Mouse (Mus musculus) brain, embryonic 14.5 days (tissue): ENCODE results near the gene Stard10. TPM values are rescaled to one million over a fixed set of nuclear protein-coding genes. Genes with fewer than 3 reads are reported as not detected.

Source experiments
- DNase-seq: peaks from one replicate; pipeline ENCODE4 v3.0.0-alpha.2; 2011; ENCODE audit warnings: low read depth
- CTCF ChIP-seq: fragments of 200-500 bp; IDR thresholded peaks from 2 replicates; pipeline ENCODE4 v1.5.1; 2012; ENCODE audit warnings: inconsistent platforms, mild to moderate bottlenecking, moderate library complexity, borderline replicate concordance; ENCODE audit not compliant: insufficient read depth, insufficient read length; ENCODE audit errors: extremely low read depth
- POLR2A ChIP-seq: fragments of 200-500 bp; IDR thresholded peaks from 2 replicates; pipeline ENCODE4 v1.6.1; 2012; ENCODE audit warnings: mild to moderate bottlenecking, inconsistent platforms, borderline replicate concordance; ENCODE audit not compliant: poor library complexity, insufficient read depth, insufficient read length, severe bottlenecking; ENCODE audit errors: extremely low read depth
- polyA plus RNA-seq: library from polyadenylated mRNA; depleted of rRNA; stranded (reverse); fragments of >200 nt; gene quantifications from 2 replicates; pipeline ENCODE4 v1.2.3, GENCODE M21; 2012; rRNA removed

Stard10 gene
- 11.6 and 17.9 TPM in 2 replicates for polyA plus RNA-seq

GRCm38 (mm10) chr7:101317014-101317413 is at the start of gene Stard10:
TSS of gene Stard10 (plus strand) at chr7:101317086.
- DNase-seq, result no peak
- no peak for TF ChIP-seq CTCF
- no peak for TF ChIP-seq POLR2A

- no peak for TF ChIP-seq POLR2A
- TF ChIP-seq CTCF, result no peak
- DNase-seq, result no peak
These were observed 49.2 kb upstream of the Stard10 start for GRCm38 (mm10) chr7:101267457-101268259.

DNA sequence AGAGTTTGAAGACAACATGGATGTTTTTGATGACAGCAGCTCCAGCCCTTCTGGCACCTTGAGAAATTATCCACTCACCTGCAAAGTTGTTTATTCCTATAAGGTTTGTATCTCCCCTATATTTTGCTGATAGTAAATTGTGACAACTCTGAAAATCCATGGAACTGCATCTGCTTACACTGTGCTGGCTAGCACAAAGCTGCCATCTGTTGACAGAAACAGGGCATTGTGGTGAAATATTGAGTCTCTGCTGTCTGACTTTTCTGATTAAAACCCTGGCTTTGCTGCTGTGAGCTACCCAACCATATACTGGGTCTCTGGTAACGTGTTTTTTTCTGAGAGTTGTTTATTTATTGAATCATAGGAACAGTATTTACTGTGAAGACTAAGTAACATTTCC is 45.3 kb upstream of the Stard10 start:
- TF ChIP-seq POLR2A, result no peak
- TF ChIP-seq CTCF, result peak; percentile 22; the same call in 1 of the 2 replicates
- DNase-seq, result peak; percentile 30

GRCm38 (mm10) chr7:101272466-101273160 is 44.3 kb upstream of the Stard10 start:
- TF ChIP-seq POLR2A (no peak), CTCF (no peak)
- no peak for DNase-seq

GRCm38 (mm10) chr7:101282721-101283120 is 34.2 kb upstream of the Stard10 start:
- TF ChIP-seq POLR2A (no peak), CTCF (no peak)
- no peak for DNase-seq

GRCm38 (mm10) chr7:101284504-101284903 is 32.4 kb upstream of the Stard10 start:
- DNase-seq, result no peak
- TF ChIP-seq POLR2A (no peak), CTCF (no peak)

- TF ChIP-seq CTCF (no peak), POLR2A (no peak)
- no peak for DNase-seq
These were observed 30.0 kb upstream of the Stard10 start for GRCm38 (mm10) chr7:101286891-101287290.

- TF ChIP-seq POLR2A (no peak), CTCF (no peak)
- DNase-seq, result no peak
These were observed 29.1 kb upstream of the Stard10 start for GRCm38 (mm10) chr7:101287820-101288219.

- TF ChIP-seq CTCF (peak; percentile 83), POLR2A (no peak)
- DNase-seq, result peak; percentile 61
These were observed 28.4 kb upstream of the Stard10 start for GRCm38 (mm10) chr7:101288436-101288835.

- TF ChIP-seq POLR2A (no peak), CTCF (no peak)
- DNase-seq, result no peak
These were observed 26.5 kb upstream of the Stard10 start for GRCm38 (mm10) chr7:101290401-101290800.

DNA sequence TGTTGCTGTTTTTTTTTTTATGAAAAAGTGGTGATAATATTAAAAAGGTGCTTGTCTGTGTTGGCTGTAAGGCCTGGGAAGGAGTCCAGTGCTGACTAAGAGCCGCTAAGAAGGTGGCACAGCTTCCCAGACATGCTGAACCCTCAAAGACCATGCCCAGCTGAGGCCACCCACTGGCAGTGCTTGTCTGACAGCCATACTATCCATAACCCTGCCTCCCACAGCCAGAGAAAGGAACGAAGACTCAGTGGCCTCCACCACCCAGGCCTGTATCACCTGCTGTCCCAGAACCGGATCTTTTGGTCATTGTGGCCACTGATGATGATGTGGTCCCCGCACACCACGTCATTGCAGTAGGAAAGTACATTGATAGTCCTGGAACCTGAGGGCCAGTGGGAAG is 25.7 kb upstream of the Stard10 start:
- DNase-seq, result no peak
- TF ChIP-seq CTCF, result no peak
- TF ChIP-seq POLR2A, result no peak
